Mouse (Mus musculus) kidney, embryonic 15.5 days (tissue): ENCODE measurements around the gene Rad51c. TPM values are rescaled to one million over a fixed set of nuclear protein-coding genes. Genes with fewer than 3 reads are reported as not detected.
"Not testable (repeated sequence)": the region's sequence is repeated elsewhere in the genome, so short reads cannot be mapped to it uniquely, and the experiment has no call there.

Experiments
- ATAC-seq: fragments of 200-750 bp; cut with Nextera tagmentation; replicated peaks from 2 replicates; pipeline ENCODE4 v1.8.0; 2017; ENCODE audit warnings: moderate TSS enrichment; ENCODE audit not compliant: low FRiP score
- H3K27ac ChIP-seq: fragments of 300-500 bp; sonication (generic); 2 replicates; pipeline ENCODE4 v1.5.1; 2015; ENCODE audit warnings: mild to moderate bottlenecking, inconsistent platforms
- H3K27me3 ChIP-seq: fragments of 300-500 bp; sonication (generic); 2 replicates; pipeline ENCODE4 v1.6.1; 2015; ENCODE audit warnings: inconsistent platforms
- H3K36me3 ChIP-seq: fragments of 300-500 bp; sonication (generic); 2 replicates; pipeline ENCODE4 v1.6.1; 2015; ENCODE audit warnings: inconsistent platforms
- H3K4me1 ChIP-seq: fragments of 300-500 bp; sonication (generic); 2 replicates; pipeline ENCODE4 v1.6.1; 2015; ENCODE audit warnings: inconsistent platforms
- H3K4me2 ChIP-seq: fragments of 300-500 bp; sonication (generic); 2 replicates; pipeline ENCODE4 v1.6.1; 2015; ENCODE audit warnings: moderate library complexity, mild to moderate bottlenecking, inconsistent platforms
- H3K4me3 ChIP-seq: fragments of 300-500 bp; sonication (generic); replicated peaks from 2 replicates; pipeline ENCODE4 v1.5.1; 2015; ENCODE audit warnings: mild to moderate bottlenecking, inconsistent platforms
- H3K9ac ChIP-seq: fragments of 300-500 bp; sonication (generic); 2 replicates; pipeline ENCODE4 v1.6.1; 2015; ENCODE audit warnings: mild to moderate bottlenecking, inconsistent platforms
- H3K9me3 ChIP-seq: fragments of 300-500 bp; sonication (generic); replicated peaks from 2 replicates; pipeline ENCODE4 v1.6.1; 2016; ENCODE audit warnings: inconsistent platforms
- WGBS: fragments of 180-500 bp; shearing (Covaris S2); methylation state at CpG from one replicate; pipeline ENCODE4 v1.1.7; 2015; ENCODE audit warnings: mixed read lengths; 5-methylcytosine and 5-hydroxymethylcytosine counted together
- polyA plus RNA-seq: library from polyadenylated mRNA; unstranded; fragments of >200 nt; fragmentation: Nextera tagmentation; extraction: Ambion mirVana; gene quantifications from 2 replicates; pipeline ENCODE4 v1.2.1, GENCODE M21; 2015

The Rad51c gene
- polyA plus RNA-seq, 1 experiment from 2014 or later: 8.3 TPM

- not testable (repeated sequence) for H3K4me3 ChIP-seq, ATAC-seq, H3K9ac ChIP-seq, H3K27me3 ChIP-seq, H3K27ac ChIP-seq, H3K4me1 ChIP-seq, H3K4me2 ChIP-seq, H3K9me3 ChIP-seq, H3K36me3 ChIP-seq
- 63% methylated on average over 3 of the region's 3 CpGs for WGBS
Measured at GRCm38 (mm10) chr11:87413412-87413811, 8.7 kb upstream of the Rad51c start.

GRCm38 (mm10) chr11:87404111-87404853, 472 bp downstream of the Rad51c start:
- Histone ChIP-seq H3K9me3 (no peaks in the 10 kb centered on the region), H3K4me1 (peaks cover 6% of the 10 kb centered on the region), H3K4me3 (peak overlapping the region; percentile 69), H3K9ac (peak overlapping the region; percentile 64), H3K27me3 (no peaks in the 10 kb centered on the region; the same call in 1 of the 2 replicates), H3K4me2 (peak overlapping the region; percentile 66), H3K27ac (peak overlapping the region; percentile 96), H3K36me3 (no peaks in the 10 kb centered on the region)
- 2% methylated on average over 58 of the region's 58 CpGs for WGBS
- ATAC-seq: peak; percentile 96

- WGBS: 93% methylated on average over 2 of the region's 2 CpGs
- no peak for ATAC-seq
Measured at GRCm38 (mm10) chr11:87398402-87398801, 6.4 kb downstream of the Rad51c start.

GRCm38 (mm10) chr11:87393855-87394254, 10.9 kb downstream of the Rad51c start:
- 61% methylated on average over 1 of the region's 1 CpGs for WGBS
- no peaks in the 10 kb centered on the region for H3K9me3 ChIP-seq
- H3K27ac ChIP-seq: no peak overlapping the region
- H3K36me3 ChIP-seq: peaks cover 8% of the 10 kb centered on the region
- no peak overlapping the region for H3K4me2 ChIP-seq
- H3K4me3 ChIP-seq: no peak overlapping the region
- H3K27me3 ChIP-seq: no peaks in the 10 kb centered on the region
- no peaks in the 10 kb centered on the region for H3K4me1 ChIP-seq
- ATAC-seq: no peak
- H3K9ac ChIP-seq: no peak overlapping the region

More at GRCm38 (mm10) chr11:87398402-87398801, 6.4 kb downstream of the Rad51c start:
- H3K4me3 ChIP-seq: no peak overlapping the region
- no peaks in the 10 kb centered on the region for H3K27me3 ChIP-seq
- H3K36me3 ChIP-seq: no peaks in the 10 kb centered on the region
- no peaks in the 10 kb centered on the region for H3K9me3 ChIP-seq
- H3K4me2 ChIP-seq: no peak overlapping the region
- no peaks in the 10 kb centered on the region for H3K4me1 ChIP-seq
- H3K9ac ChIP-seq: no peak overlapping the region
- no peak overlapping the region for H3K27ac ChIP-seq

- no peak overlapping the region for H3K27ac ChIP-seq
- no peaks in the 10 kb centered on the region for H3K9me3 ChIP-seq
- WGBS: 95% methylated on average over 1 of the region's 1 CpGs
- H3K36me3 ChIP-seq: no peaks in the 10 kb centered on the region
- no peaks in the 10 kb centered on the region for H3K4me1 ChIP-seq
- no peak for ATAC-seq
- no peaks in the 10 kb centered on the region for H3K27me3 ChIP-seq
- no peak overlapping the region for H3K4me2 ChIP-seq
- H3K4me3 ChIP-seq: no peak overlapping the region
- no peak overlapping the region for H3K9ac ChIP-seq
Measured at GRCm38 (mm10) chr11:87385676-87386075, 19.1 kb downstream of the Rad51c start.

GRCm38 (mm10) chr11:87384551-87384950, 20.2 kb downstream of the Rad51c start:
- H3K27ac ChIP-seq: no peak overlapping the region
- no peak overlapping the region for H3K9ac ChIP-seq
- no peak overlapping the region for H3K4me2 ChIP-seq
- no peak for ATAC-seq
- H3K4me3 ChIP-seq: no peak overlapping the region
- no peaks in the 10 kb centered on the region for H3K4me1 ChIP-seq
- no peaks in the 10 kb centered on the region for H3K27me3 ChIP-seq
- H3K9me3 ChIP-seq: no peaks in the 10 kb centered on the region
- H3K36me3 ChIP-seq: peaks cover 8% of the 10 kb centered on the region; the same call in 1 of the 2 replicates
- 91% methylated on average over 4 of the region's 4 CpGs for WGBS

GRCm38 (mm10) chr11:87367865-87368580, 36.7 kb downstream of the Rad51c start:
- no peak overlapping the region for H3K9ac ChIP-seq
- H3K27ac ChIP-seq: no peak overlapping the region
- no peak overlapping the region for H3K4me2 ChIP-seq
- no peak; the same call in 1 of the 2 replicates for ATAC-seq
- H3K36me3 ChIP-seq: no peaks in the 10 kb centered on the region
- H3K9me3 ChIP-seq: no peaks in the 10 kb centered on the region
- no peak overlapping the region for H3K4me3 ChIP-seq
- no peaks in the 10 kb centered on the region for H3K4me1 ChIP-seq
- no peaks in the 10 kb centered on the region for H3K27me3 ChIP-seq
- 78% methylated on average over 9 of the region's 9 CpGs for WGBS

- ATAC-seq: no peak
- no peak overlapping the region for H3K4me2 ChIP-seq
- H3K4me1 ChIP-seq: no peaks in the 10 kb centered on the region
- H3K9ac ChIP-seq: no peak overlapping the region
- WGBS: 84% methylated on average over 7 of the region's 7 CpGs
- no peak overlapping the region for H3K27ac ChIP-seq
- no peaks in the 10 kb centered on the region for H3K36me3 ChIP-seq
- H3K27me3 ChIP-seq: 0 out of 2 replicates have a peak, but pooled peaks cover 3% of the 10 kb centered on the region
- H3K4me3 ChIP-seq: no peak overlapping the region
- H3K9me3 ChIP-seq: no peaks in the 10 kb centered on the region
Measured at GRCm38 (mm10) chr11:87367061-87367460, 37.7 kb downstream of the Rad51c start.

GRCm38 (mm10) chr11:87365120-87365519, 39.6 kb downstream of the Rad51c start:
- Histone ChIP-seq H3K36me3 (no peaks in the 10 kb centered on the region), H3K4me2 (no peak overlapping the region), H3K9ac (no peak overlapping the region), H3K27me3 (peaks cover 14% of the 10 kb centered on the region), H3K27ac (no peak overlapping the region), H3K9me3 (no peaks in the 10 kb centered on the region), H3K4me3 (no peak overlapping the region), H3K4me1 (no peaks in the 10 kb centered on the region)
- WGBS: 91% methylated on average over 5 of the region's 5 CpGs
- no peak for ATAC-seq

GRCm38 (mm10) chr11:87359262-87359612, 45.5 kb downstream of the Rad51c start:
- Histone ChIP-seq H3K4me2 (peak overlapping the region; percentile 87), H3K9ac (peak overlapping the region; percentile 43; the same call in 1 of the 2 replicates), H3K4me3 (peak overlapping the region; percentile 67), H3K27me3 (peaks cover 45% of the 10 kb centered on the region), H3K9me3 (no peaks in the 10 kb centered on the region), H3K4me1 (peaks cover 19% of the 10 kb centered on the region), H3K36me3 (no peaks in the 10 kb centered on the region), H3K27ac (no peak overlapping the region)
- ATAC-seq: no peak
- 16% methylated on average over 10 of the region's 10 CpGs for WGBS

GRCm38 (mm10) chr11:87358331-87359261, 46.2 kb downstream of the Rad51c start, which contains the start of gene Ppm1e:
Gene Ppm1e, minus strand, starts transcription at chr11:87359023.
- H3K27me3 ChIP-seq: peaks cover 45% of the 10 kb centered on the region
- no peaks in the 10 kb centered on the region for H3K9me3 ChIP-seq
- peak within 1 kb of the TSS; percentile 23 for H3K27ac ChIP-seq
- under 1% methylated on average over 97 of the region's 104 CpGs for WGBS
- H3K36me3 ChIP-seq: no peaks in the 10 kb centered on the region
- peak within 1 kb of the TSS; percentile 67 for H3K4me3 ChIP-seq
- H3K9ac ChIP-seq: peak within 1 kb of the TSS; percentile 43
- peak; percentile 91 for ATAC-seq
- peak within 1 kb of the TSS; percentile 87 for H3K4me2 ChIP-seq
- peaks cover 19% of the 10 kb centered on the region for H3K4me1 ChIP-seq
